Mouse (Mus musculus) hindbrain, embryonic 14.5 days (tissue): Measurements from ENCODE around the gene Cse1l. TPM values are rescaled to one million over a fixed set of nuclear protein-coding genes. Genes with fewer than 3 reads are reported as not detected.

Experiments used
- ATAC-seq: fragments of 200-750 bp; cut with Nextera tagmentation; 2 replicates; pipeline ENCODE4 v1.8.0; 2017; ENCODE audit warnings: moderate number of reproducible peaks, mild to moderate bottlenecking, moderate TSS enrichment, moderate library complexity; ENCODE audit not compliant: low FRiP score
- DNase-seq: peaks from one replicate; pipeline ENCODE4 v3.0.0-alpha.2; 2015; ENCODE audit warnings: low spot score
- H3K27ac ChIP-seq: fragments of 300-500 bp; sonication (generic); 2 replicates; pipeline ENCODE4 v1.5.1; 2014; ENCODE audit warnings: mild to moderate bottlenecking, moderate library complexity
- H3K27me3 ChIP-seq: fragments of 300-500 bp; sonication (generic); 2 replicates; pipeline ENCODE4 v1.6.1; 2014; ENCODE audit warnings: mild to moderate bottlenecking, low read length, mixed read lengths; ENCODE audit not compliant: control insufficient read depth, insufficient read depth
- H3K36me3 ChIP-seq: fragments of 300-500 bp; sonication (generic); replicated peaks from 2 replicates; pipeline ENCODE4 v1.6.1; 2014; ENCODE audit not compliant: control insufficient read depth, insufficient read depth
- H3K4me1 ChIP-seq: fragments of 300-500 bp; sonication (generic); replicated peaks from 2 replicates; pipeline ENCODE4 v1.6.1; 2014; ENCODE audit warnings: antibody characterized with exemption, low read length, mixed read lengths; ENCODE audit not compliant: control insufficient read depth, insufficient read depth
- H3K4me2 ChIP-seq: fragments of 300-500 bp; sonication (generic); replicated peaks from 2 replicates; pipeline ENCODE4 v1.6.1; 2014; ENCODE audit warnings: mild to moderate bottlenecking, moderate library complexity
- H3K4me3 ChIP-seq: fragments of 300-500 bp; sonication (generic); replicated peaks from 2 replicates; pipeline ENCODE4 v1.5.1; 2014; ENCODE audit warnings: mild to moderate bottlenecking, low read length
- H3K9ac ChIP-seq: fragments of 300-500 bp; sonication (generic); 2 replicates; pipeline ENCODE4 v1.6.1; 2014
- H3K9me3 ChIP-seq: fragments of 300-500 bp; sonication (generic); 2 replicates; pipeline ENCODE4 v1.6.1; 2016; ENCODE audit warnings: low read length; ENCODE audit not compliant: control insufficient read depth
- whole genome bisulfite sequencing: fragments of 180-500 bp; shearing (Covaris S2); extraction: QIAGEN DNeasy Blood & Tissue Kit; methylation state at CpG from one replicate; pipeline ENCODE4 v1.1.7; 2014; 5-methylcytosine and 5-hydroxymethylcytosine counted together
- polyA plus RNA-seq: library from polyadenylated mRNA; unstranded; fragments of >200 nt; fragmentation: Nextera tagmentation; extraction: Ambion mirVana; gene quantifications from 2 replicates; pipeline ENCODE4 v1.2.1, GENCODE M21; 2014

Cse1l gene
- polyA plus RNA-seq, 1 experiment from 2014 or later, result 112 TPM

DNA sequence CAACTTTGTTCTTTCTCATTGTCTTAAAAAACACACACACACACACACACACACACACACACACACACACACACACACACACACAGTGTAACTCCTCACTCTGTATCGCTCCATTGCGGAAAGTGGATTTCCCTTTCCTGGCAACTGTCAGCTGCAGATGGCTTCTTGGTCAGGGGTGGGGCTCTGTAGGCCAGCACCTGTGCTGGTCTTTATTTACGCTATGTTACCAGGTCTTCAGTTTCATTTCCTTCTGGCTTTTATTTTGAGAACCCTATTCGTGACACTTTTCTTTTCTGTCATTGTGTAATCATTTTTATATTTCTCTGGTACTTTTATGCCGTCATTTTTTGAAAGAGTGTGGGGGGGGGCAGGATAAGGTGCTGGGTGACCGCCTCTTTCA, 30.3 kb upstream of the Cse1l start:
- ATAC-seq, result no peak
- H3K9me3 ChIP-seq, result no peaks in the 10 kb centered on the region
- WGBS, result 92% methylated on average over 6 of the region's 6 CpGs
- H3K9ac ChIP-seq, result no peak overlapping the region
- no peak overlapping the region for H3K27ac ChIP-seq
- H3K4me3 ChIP-seq, result no peak overlapping the region
- peaks cover 64% of the 10 kb centered on the region for H3K36me3 ChIP-seq
- DNase-seq, result no peak
- no peak overlapping the region for H3K4me2 ChIP-seq
- H3K27me3 ChIP-seq, result no peaks in the 10 kb centered on the region
- H3K4me1 ChIP-seq, result no peaks in the 10 kb centered on the region

- WGBS, result 88% methylated on average over 10 of the region's 10 CpGs
- Histone ChIP-seq H3K9ac (no peak overlapping the region), H3K4me3 (no peak overlapping the region), H3K27me3 (no peaks in the 10 kb centered on the region), H3K4me1 (no peaks in the 10 kb centered on the region), H3K4me2 (no peak overlapping the region), H3K27ac (no peak overlapping the region), H3K9me3 (no peaks in the 10 kb centered on the region), H3K36me3 (peaks cover 60% of the 10 kb centered on the region)
- DNase-seq (no peak), ATAC-seq (no peak)
Observed at GRCm38 (mm10) chr2:166876331-166876730, 29.5 kb upstream of the Cse1l start.

DNA sequence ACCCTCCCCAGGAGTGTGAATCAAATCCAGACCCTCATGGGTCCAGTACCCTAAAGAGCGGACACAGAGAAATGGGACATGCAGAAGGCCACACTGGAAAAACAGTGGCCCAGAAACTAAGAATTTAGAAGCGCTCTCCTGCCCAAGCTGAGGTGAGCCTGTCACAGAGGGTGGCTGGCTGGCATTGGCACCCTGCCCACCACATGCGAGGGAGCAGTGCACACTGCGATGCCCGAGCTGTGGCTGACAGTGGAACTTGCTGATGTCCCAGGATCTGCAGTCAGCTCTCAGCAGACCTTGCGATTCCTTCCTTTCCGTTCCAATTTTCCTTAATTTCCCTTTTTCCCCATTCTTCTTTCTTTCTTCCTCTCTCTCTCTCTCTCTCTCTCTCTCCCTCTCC, 20.8 kb upstream of the Cse1l start:
- no peak for ATAC-seq
- Histone ChIP-seq H3K36me3 (peaks cover 31% of the 10 kb centered on the region; the same call in 1 of the 2 replicates), H3K27ac (no peak overlapping the region), H3K4me1 (no peaks in the 10 kb centered on the region), H3K9me3 (no peaks in the 10 kb centered on the region), H3K9ac (no peak overlapping the region), H3K4me2 (no peak overlapping the region), H3K27me3 (no peaks in the 10 kb centered on the region), H3K4me3 (no peak overlapping the region)
- 83% methylated on average over 7 of the region's 7 CpGs for WGBS
- DNase-seq, result peak; percentile 31

DNA sequence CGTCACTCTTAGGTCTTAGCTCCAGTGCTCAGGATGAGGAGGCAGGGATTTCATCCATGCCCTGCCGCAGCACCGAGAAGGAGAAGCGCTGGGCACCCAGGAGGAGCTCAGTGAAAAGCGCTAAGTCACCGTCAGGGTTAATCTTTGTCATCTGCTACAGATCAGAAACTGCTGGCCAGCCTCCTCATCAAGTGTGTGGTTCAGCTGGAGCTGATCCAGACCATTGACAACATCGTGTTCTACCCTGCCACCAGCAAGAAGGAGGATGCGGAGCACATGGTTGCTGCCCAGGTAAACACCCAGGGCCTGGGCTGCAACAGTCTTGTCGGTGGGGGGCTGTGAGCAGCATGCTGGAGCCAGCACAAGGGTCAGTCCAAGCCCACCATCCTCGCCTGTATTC, 20.2 kb upstream of the Cse1l start:
- Histone ChIP-seq H3K27me3 (no peaks in the 10 kb centered on the region), H3K9ac (no peak overlapping the region), H3K36me3 (peaks cover 35% of the 10 kb centered on the region; the same call in 1 of the 2 replicates), H3K4me2 (no peak overlapping the region), H3K4me1 (no peaks in the 10 kb centered on the region), H3K9me3 (no peaks in the 10 kb centered on the region), H3K27ac (no peak overlapping the region), H3K4me3 (no peak overlapping the region)
- DNase-seq, result no peak
- 80% methylated on average over 10 of the region's 10 CpGs for WGBS
- ATAC-seq, result no peak

GRCm38 (mm10) chr2:166886231-166886630, 19.6 kb upstream of the Cse1l start:
- 83% methylated on average over 3 of the region's 3 CpGs for WGBS
- Histone ChIP-seq H3K36me3 (peaks cover 33% of the 10 kb centered on the region; the same call in 1 of the 2 replicates), H3K27me3 (no peaks in the 10 kb centered on the region), H3K27ac (no peak overlapping the region), H3K4me2 (no peak overlapping the region), H3K4me3 (no peak overlapping the region), H3K9me3 (no peaks in the 10 kb centered on the region), H3K9ac (no peak overlapping the region), H3K4me1 (no peaks in the 10 kb centered on the region)
- DNase-seq (no peak), ATAC-seq (no peak)

- ATAC-seq, result no peak
- H3K4me2 ChIP-seq, result no peak overlapping the region
- H3K27me3 ChIP-seq, result no peaks in the 10 kb centered on the region
- DNase-seq, result no peak
- no peak overlapping the region for H3K27ac ChIP-seq
- no peak overlapping the region for H3K9ac ChIP-seq
- 36% methylated on average over 11 of the region's 11 CpGs for WGBS
- H3K4me3 ChIP-seq, result no peak overlapping the region
- H3K36me3 ChIP-seq, result peaks cover 36% of the 10 kb centered on the region
- no peaks in the 10 kb centered on the region for H3K9me3 ChIP-seq
- no peaks in the 10 kb centered on the region for H3K4me1 ChIP-seq
Observed at GRCm38 (mm10) chr2:166887816-166888215, 18.0 kb upstream of the Cse1l start.

GRCm38 (mm10) chr2:166891366-166891880, 14.4 kb upstream of the Cse1l start:
- H3K9me3 ChIP-seq, result no peaks in the 10 kb centered on the region
- H3K9ac ChIP-seq, result no peak overlapping the region
- no peak overlapping the region for H3K4me3 ChIP-seq
- DNase-seq, result no peak
- H3K4me1 ChIP-seq, result no peaks in the 10 kb centered on the region
- WGBS, result 78% methylated on average over 9 of the region's 9 CpGs
- H3K4me2 ChIP-seq, result no peak overlapping the region
- H3K36me3 ChIP-seq, result peaks cover 51% of the 10 kb centered on the region
- no peaks in the 10 kb centered on the region for H3K27me3 ChIP-seq
- ATAC-seq, result no peak
- no peak overlapping the region for H3K27ac ChIP-seq

DNA sequence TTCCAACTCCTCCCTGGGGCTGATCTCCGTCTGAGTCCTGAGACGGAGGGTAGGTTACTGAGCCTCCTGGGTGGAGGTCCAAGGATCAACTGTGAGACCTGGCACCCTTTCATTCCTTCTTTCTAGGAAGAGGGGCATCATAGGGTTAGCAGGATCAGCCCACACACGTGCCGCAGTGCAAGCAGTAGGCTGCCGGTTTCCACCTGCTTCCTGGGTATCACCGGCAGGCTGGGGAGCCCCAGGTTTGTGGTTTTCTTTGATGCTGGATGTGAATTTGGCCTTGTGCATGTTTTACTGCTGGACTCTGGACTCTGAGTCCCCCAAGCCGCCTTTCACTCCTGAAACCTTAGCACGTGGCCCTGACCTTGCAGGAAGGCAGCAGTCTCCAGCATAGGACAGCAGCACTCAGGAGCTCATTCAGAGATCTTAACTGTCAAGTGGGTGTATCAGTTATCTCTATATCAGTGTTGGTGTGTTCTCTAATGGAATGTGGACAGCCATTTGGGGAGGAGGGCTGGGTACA, 13.6 kb upstream of the Cse1l start:
- no peaks in the 10 kb centered on the region for H3K9me3 ChIP-seq
- no peak for ATAC-seq
- WGBS, result 94% methylated on average over 8 of the region's 8 CpGs
- DNase-seq, result no peak
- H3K9ac ChIP-seq, result no peak overlapping the region
- no peak overlapping the region for H3K27ac ChIP-seq
- H3K27me3 ChIP-seq, result no peaks in the 10 kb centered on the region
- H3K4me1 ChIP-seq, result no peaks in the 10 kb centered on the region
- no peak overlapping the region for H3K4me2 ChIP-seq
- H3K4me3 ChIP-seq, result no peak overlapping the region
- H3K36me3 ChIP-seq, result peaks cover 48% of the 10 kb centered on the region

GRCm38 (mm10) chr2:166893036-166893435, 12.8 kb upstream of the Cse1l start:
- no peak overlapping the region for H3K4me2 ChIP-seq
- no peak overlapping the region for H3K27ac ChIP-seq
- ATAC-seq (no peak), DNase-seq (no peak)
- 95% methylated on average over 5 of the region's 5 CpGs for WGBS
- H3K4me3 ChIP-seq, result no peak overlapping the region
- no peak overlapping the region for H3K9ac ChIP-seq
- H3K9me3 ChIP-seq, result no peaks in the 10 kb centered on the region
- no peaks in the 10 kb centered on the region for H3K27me3 ChIP-seq
- H3K4me1 ChIP-seq, result no peaks in the 10 kb centered on the region
- H3K36me3 ChIP-seq, result peaks cover 50% of the 10 kb centered on the region

DNA sequence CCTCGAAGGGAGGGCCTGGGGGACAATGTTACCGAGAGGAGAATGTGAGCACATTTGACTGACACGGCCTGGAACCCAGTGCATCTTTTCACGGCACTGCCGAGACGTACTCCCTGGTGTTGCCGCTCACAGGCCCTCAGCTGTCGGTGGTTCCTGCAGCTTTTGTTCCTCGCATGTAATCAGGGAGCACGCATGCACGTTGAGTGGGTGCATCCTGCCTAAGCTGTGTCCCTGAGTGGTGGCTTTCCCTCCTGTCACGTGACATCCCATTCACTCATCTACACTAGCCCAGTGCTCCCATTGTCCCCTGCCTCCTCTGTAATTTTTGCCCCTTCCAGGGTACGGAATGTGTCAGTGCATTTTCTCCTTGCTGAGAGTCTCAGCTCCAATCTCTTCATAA, 9.5 kb upstream of the Cse1l start:
- ATAC-seq, result no peak
- H3K27ac ChIP-seq, result no peak overlapping the region; the same call in 1 of the 2 replicates

More for the DNA sequence above, 9.5 kb upstream of the Cse1l start:
- Histone ChIP-seq H3K4me3 (no peak overlapping the region), H3K4me1 (no peaks in the 10 kb centered on the region), H3K27me3 (no peaks in the 10 kb centered on the region), H3K9me3 (no peaks in the 10 kb centered on the region), H3K36me3 (peaks cover 44% of the 10 kb centered on the region), H3K4me2 (no peak overlapping the region), H3K9ac (0 out of 2 replicates have a peak overlapping the region, but pooled peaks have one; percentile 5)
- WGBS, result 65% methylated on average over 13 of the region's 13 CpGs
- DNase-seq, result no peak
